Mouse (Mus musculus) intestine, embryonic 16.5 days (tissue): ENCODE measurements at regions not wholly inside any gene's neighbourhood (a gene's known extent, or its start where the extent isn't known, plus 50 kb on each side); places are given as distances from the start of the nearest gene placed in this dataset.

Source experiments
- ATAC-seq: fragments of 200-750 bp; cut with Nextera tagmentation; 2 replicates; pipeline ENCODE4 v1.8.0; 2017; ENCODE audit warnings: moderate TSS enrichment, moderate library complexity
- H3K27ac ChIP-seq: fragments of 300-500 bp; sonication (generic); 2 replicates; pipeline ENCODE4 v1.5.1; 2014; ENCODE audit warnings: mild to moderate bottlenecking, low read length
- H3K27me3 ChIP-seq: fragments of 300-500 bp; sonication (generic); replicated peaks from 2 replicates; pipeline ENCODE4 v1.6.1; 2014; ENCODE audit warnings: low read length, control low read depth, mixed read lengths; ENCODE audit not compliant: control insufficient read depth, insufficient read depth
- H3K36me3 ChIP-seq: fragments of 300-500 bp; sonication (generic); 2 replicates; pipeline ENCODE4 v1.6.1; 2014; ENCODE audit warnings: low read length, control low read depth; ENCODE audit not compliant: control insufficient read depth, insufficient read depth
- H3K4me1 ChIP-seq: fragments of 300-500 bp; sonication (generic); 2 replicates; pipeline ENCODE4 v1.6.1; 2014; ENCODE audit warnings: low read length, control low read depth, mixed read lengths; ENCODE audit not compliant: control insufficient read depth, insufficient read depth
- H3K4me2 ChIP-seq: fragments of 300-500 bp; sonication (generic); 2 replicates; pipeline ENCODE4 v1.6.1; 2014; ENCODE audit warnings: low read depth, low read length, control low read depth
- H3K4me3 ChIP-seq: fragments of 300-500 bp; sonication (generic); 2 replicates; pipeline ENCODE4 v1.5.1; 2014; ENCODE audit warnings: mild to moderate bottlenecking, low read length
- H3K9ac ChIP-seq: fragments of 300-500 bp; sonication (generic); 2 replicates; pipeline ENCODE4 v1.6.1; 2014; ENCODE audit warnings: low read depth, low read length
- H3K9me3 ChIP-seq: fragments of 300-500 bp; sonication (generic); 2 replicates; pipeline ENCODE4 v1.6.1; 2016; ENCODE audit warnings: low read length, control low read depth; ENCODE audit not compliant: control insufficient read depth
- WGBS: fragments of 180-500 bp; shearing (Covaris S2); extraction: QIAGEN DNeasy Blood & Tissue Kit; methylation state at CpG from one replicate; pipeline ENCODE4 v1.1.7; 2014; 5-methylcytosine and 5-hydroxymethylcytosine counted together

DNA sequence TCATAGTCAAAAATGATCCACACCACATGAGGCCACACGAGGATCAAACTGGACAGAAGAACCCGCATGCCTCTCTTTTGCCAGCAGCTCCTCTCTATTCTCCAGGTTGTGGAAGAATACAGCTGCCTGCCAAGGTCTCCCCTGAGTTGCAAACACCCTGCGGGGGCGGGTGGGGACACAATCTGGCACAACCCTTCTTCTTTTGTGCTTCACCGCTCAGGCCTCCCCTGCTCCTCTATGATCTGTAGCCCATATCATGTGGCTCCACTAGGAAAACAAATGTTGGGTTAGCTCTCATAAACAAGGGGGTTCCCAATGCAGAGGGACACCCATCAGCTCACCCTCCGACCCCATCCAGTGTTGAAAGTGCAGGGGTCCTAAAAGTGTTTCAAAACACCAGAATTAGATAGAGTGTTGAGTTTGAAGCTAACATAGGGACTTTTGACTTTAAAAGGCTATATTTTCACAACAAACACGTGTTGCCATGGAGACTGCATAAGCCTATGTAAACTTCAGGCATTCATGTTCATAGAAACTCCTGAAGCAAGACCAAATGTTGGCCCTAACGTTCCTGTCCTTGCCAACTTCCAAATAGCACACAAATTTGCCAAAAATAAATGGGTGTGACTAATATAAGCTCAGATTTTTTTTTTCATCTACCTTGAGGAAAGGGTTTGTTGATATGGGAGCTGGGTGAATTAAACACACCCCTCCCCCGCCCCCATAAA, 147.5 kb upstream of the Spred2 start:
- 66% methylated on average over 9 of the region's 9 CpGs for WGBS
- H3K9ac ChIP-seq = no peak overlapping the region
- H3K27me3 ChIP-seq = no peaks in the 10 kb centered on the region
- no peak overlapping the region for H3K4me3 ChIP-seq
- H3K4me2 ChIP-seq = no peak overlapping the region
- H3K27ac ChIP-seq = no peak overlapping the region
- H3K36me3 ChIP-seq = no peaks in the 10 kb centered on the region
- peaks cover 7% of the 10 kb centered on the region; the same call in 1 of the 2 replicates for H3K4me1 ChIP-seq
- no peaks in the 10 kb centered on the region for H3K9me3 ChIP-seq
- no peak for ATAC-seq

DNA sequence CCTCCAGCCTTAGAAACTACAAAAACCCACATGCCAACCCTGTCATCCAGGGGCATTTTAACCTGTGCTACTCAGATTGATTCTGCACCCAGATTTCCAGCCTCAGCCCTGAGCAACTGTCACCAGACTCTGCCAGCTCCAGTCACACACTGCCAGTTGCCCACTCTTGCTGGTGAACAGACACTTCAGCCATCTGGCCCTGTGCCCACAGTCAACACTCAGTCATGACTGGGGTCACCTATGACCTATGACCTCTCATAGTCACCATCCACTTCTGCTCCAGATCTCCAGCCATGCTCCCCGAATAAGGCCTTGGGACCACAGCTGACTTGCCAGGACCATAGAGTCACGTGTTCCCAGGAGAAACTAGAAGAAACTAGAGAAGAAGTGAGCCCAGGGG, 146.0 kb upstream of the Spred2 start:
- H3K9ac ChIP-seq = no peak overlapping the region
- no peaks in the 10 kb centered on the region for H3K36me3 ChIP-seq
- no peaks in the 10 kb centered on the region for H3K27me3 ChIP-seq
- no peak for ATAC-seq
- H3K27ac ChIP-seq = no peak overlapping the region
- H3K4me2 ChIP-seq = no peak overlapping the region
- 89% methylated on average over 2 of the region's 2 CpGs for WGBS
- no peaks in the 10 kb centered on the region for H3K9me3 ChIP-seq
- H3K4me3 ChIP-seq = no peak overlapping the region
- peaks cover 7% of the 10 kb centered on the region; the same call in 1 of the 2 replicates for H3K4me1 ChIP-seq

DNA sequence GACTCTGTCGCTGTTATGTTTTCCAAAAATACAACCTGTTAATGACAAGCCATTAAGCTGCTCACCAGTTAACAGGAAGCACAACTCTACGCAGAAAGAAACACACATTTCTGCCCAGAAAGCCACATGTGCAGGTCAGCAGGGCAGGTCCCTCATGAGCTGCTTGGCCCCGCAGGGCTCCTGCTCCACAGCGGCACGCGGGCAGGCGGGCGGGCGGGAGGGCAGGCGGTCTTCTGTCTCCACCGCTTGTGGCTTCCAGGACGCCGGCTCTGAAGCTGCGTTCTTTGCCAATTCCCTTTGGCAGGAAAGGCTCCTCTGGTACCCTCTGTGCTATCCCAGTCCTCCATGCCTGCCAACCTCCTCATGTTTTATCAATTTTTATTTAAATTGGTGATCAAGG, 139.1 kb upstream of the Spred2 start:
- no peaks in the 10 kb centered on the region for H3K9me3 ChIP-seq
- no peaks in the 10 kb centered on the region for H3K4me1 ChIP-seq
- ATAC-seq = no peak
- WGBS = 76% methylated on average over 14 of the region's 14 CpGs
- no peaks in the 10 kb centered on the region for H3K36me3 ChIP-seq
- H3K4me2 ChIP-seq = no peak overlapping the region
- H3K9ac ChIP-seq = no peak overlapping the region
- H3K27me3 ChIP-seq = no peaks in the 10 kb centered on the region
- no peak overlapping the region for H3K4me3 ChIP-seq
- no peak overlapping the region for H3K27ac ChIP-seq

DNA sequence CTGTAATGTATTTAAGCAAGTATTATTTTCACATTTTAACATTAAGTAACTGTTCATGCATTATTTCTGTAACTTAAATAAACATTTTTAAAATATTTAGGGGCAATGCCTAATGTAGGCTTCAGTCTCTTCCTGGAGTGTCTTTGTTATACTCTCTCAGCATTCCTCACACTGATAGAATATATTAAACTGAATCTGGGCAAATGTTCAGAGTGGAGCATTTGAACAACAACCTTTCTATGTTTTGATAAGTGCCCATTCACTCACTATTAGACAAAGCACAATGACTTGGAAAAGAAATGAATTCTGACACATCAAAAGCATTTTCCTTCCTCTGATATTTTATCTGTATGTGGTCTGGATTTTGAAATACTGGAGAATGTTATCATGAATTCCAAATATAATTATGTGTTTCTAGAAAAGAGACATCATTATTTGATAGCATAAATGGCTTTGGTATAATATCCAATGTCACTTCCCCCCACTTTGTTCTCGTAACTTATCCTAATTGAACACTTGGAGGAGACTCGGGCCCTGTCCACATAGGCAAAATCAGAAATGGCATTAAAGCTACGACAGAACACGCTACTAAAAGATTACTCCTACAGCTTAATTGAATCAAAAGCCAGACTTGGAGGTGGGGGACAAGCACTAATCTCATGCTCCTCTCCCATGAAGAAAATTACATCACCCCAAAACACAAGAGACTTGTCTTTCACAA, 127.1 kb upstream of the Spred2 start:
- Histone ChIP-seq H3K27me3 (no peaks in the 10 kb centered on the region), H3K4me3 (no peak overlapping the region), H3K9me3 (no peaks in the 10 kb centered on the region), H3K9ac (no peak overlapping the region), H3K36me3 (no peaks in the 10 kb centered on the region), H3K4me1 (no peaks in the 10 kb centered on the region), H3K4me2 (no peak overlapping the region), H3K27ac (no peak overlapping the region)
- WGBS = 79% methylated on average over 4 of the region's 4 CpGs
- ATAC-seq = no peak

DNA sequence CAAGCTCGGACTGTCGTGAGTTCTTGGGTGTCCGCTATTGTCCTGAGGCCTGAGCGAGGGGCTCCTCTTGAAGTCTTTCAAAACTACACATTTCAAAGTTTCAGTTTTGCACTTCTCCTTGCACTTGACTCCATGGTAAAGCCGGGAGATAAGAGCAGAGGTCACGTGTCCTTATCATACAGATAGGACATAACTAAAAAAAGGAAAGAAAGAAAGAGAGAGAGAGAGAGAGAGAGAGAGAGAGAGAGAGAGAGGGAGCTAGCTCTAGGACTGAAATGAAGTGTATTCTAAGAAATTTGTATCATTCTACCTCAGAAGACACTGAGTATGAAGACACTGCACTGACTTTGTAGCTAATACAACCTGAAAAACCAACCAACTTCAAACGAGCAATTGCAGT, 114.8 kb upstream of the Spred2 start:
- Histone ChIP-seq H3K9ac (no peak overlapping the region), H3K9me3 (no peaks in the 10 kb centered on the region), H3K36me3 (no peaks in the 10 kb centered on the region), H3K4me3 (no peak overlapping the region), H3K27me3 (no peaks in the 10 kb centered on the region), H3K27ac (no peak overlapping the region), H3K4me2 (no peak overlapping the region), H3K4me1 (no peaks in the 10 kb centered on the region)
- ATAC-seq = no peak
- 80% methylated on average over 7 of the region's 7 CpGs for WGBS

DNA sequence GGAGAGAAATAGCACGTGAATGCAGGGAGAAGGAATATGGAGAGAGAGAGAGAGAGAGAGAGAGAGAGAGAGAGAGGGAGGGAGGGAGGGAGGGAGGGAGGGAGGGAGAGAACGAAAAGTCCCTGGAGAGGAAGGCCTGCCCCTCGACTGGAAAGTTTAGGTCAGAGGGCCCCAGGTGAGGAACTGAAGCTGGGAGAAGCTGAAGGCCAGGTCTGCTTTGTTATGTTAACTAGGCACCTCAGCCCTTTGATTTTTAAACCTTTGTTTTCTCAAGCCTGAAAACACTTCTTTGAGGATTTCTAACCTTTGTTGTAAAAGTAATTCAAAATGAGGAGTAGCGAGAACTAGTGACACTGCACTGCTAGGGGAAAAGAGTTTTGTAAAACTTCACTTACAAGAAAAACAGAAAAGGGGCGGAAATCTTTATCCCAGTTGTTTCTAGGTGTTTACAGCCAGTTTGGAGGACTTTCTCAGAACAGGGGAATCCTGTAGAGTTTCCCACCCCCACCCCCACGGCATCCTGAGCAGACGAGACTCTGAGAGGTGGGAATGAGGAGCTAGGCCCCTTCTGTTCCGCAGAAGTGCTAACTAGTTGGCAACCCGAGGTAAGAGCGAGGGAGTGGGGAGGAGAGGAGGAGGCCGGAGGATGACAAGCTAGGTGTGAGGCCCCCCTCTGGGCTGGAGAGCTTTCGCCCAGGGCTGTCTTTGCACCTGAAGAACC, 112.7 kb upstream of the Spred2 start:
- WGBS = 35% methylated on average over 12 of the region's 12 CpGs
- H3K4me2 ChIP-seq = no peak overlapping the region
- no peaks in the 10 kb centered on the region for H3K36me3 ChIP-seq
- no peaks in the 10 kb centered on the region for H3K4me1 ChIP-seq
- H3K9me3 ChIP-seq = no peaks in the 10 kb centered on the region
- no peak overlapping the region for H3K9ac ChIP-seq
- H3K27ac ChIP-seq = no peak overlapping the region
- no peaks in the 10 kb centered on the region for H3K27me3 ChIP-seq
- no peak overlapping the region for H3K4me3 ChIP-seq
- ATAC-seq = no peak

DNA sequence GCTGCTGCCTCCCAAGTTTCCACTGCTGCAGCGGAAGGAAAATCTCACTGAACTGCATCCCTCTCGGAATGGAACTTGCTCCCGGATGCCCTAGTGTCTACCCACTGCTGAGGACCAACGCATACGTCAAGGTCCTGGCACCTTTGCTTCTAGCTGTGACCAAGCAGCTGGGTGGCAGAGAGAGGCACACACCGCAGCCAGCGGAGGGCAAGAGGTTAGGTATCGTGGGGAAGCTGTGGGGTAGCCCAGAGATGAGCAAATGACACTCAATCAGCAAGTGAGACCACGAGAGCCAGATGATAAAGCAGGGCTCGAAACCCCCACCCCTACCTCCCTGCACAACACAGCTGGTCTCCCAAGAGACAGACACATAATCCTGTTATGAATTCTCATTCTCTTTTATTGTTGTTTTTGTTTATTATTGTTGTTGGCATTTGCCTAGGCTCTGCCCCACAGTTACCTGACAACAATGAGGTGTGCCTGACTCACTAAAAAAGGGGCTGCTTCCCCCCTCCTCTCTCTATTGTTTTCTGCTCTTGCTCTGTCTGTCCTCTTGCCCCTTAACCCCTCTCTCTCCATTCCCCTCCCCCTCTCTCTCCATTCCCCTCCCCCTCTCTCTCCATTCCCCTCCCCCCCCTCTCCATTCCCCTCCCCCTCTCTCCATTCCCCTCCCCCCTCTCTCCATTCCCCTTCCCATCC, 112.0 kb upstream of the Spred2 start:
- no peak overlapping the region for H3K9ac ChIP-seq
- no peak overlapping the region for H3K4me3 ChIP-seq
- no peak for ATAC-seq
- H3K9me3 ChIP-seq = no peaks in the 10 kb centered on the region
- H3K27me3 ChIP-seq = no peaks in the 10 kb centered on the region
- no peak overlapping the region for H3K27ac ChIP-seq
- no peak overlapping the region for H3K4me2 ChIP-seq
- 32% methylated on average over 10 of the region's 10 CpGs for WGBS
- no peaks in the 10 kb centered on the region for H3K4me1 ChIP-seq
- H3K36me3 ChIP-seq = no peaks in the 10 kb centered on the region

DNA sequence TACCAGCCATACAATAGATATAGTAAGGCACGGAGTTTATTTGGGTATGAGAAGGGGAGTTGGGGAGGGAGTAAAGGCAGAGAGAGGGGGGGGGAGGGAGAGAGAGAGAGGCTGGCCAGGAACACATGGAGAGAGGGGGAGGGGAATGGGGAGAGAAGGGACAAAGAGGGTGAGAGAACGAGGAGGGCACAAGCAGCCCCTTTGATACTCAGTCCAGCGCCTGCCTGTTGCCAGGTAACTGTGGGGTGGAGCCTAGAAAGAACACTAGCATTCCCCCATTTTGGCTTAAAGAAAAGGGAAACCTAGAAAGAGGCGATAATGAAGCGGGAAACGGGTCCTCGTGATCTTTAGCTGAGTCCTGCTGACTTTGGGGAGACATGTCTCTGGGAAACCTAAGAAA, 110.6 kb upstream of the Spred2 start:
- Histone ChIP-seq H3K4me2 (no peak overlapping the region), H3K4me3 (no peak overlapping the region), H3K36me3 (no peaks in the 10 kb centered on the region), H3K27me3 (no peaks in the 10 kb centered on the region), H3K4me1 (no peaks in the 10 kb centered on the region), H3K27ac (no peak overlapping the region), H3K9ac (no peak overlapping the region), H3K9me3 (no peaks in the 10 kb centered on the region)
- ATAC-seq = no peak
- 72% methylated on average over 7 of the region's 7 CpGs for WGBS

DNA sequence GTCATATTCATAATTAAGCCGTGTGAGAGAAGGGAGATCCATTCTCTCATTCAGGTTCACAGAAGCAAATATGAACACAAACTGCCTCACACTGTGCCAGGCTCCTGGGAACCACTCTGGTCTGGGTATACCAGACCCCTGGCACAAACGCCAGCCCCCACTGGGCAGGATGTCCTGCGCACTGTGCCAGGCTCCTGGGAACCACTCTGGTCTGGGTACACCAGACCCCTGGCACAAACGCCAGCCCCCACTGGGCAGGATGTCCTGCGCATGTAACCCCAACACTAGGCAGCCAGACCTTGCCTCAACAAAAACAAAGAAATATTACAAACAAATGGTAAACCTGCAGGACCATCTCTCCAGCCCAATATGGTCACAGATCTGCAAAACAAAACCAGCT, 101.2 kb upstream of the Spred2 start:
- no peaks in the 10 kb centered on the region for H3K27me3 ChIP-seq
- H3K9me3 ChIP-seq = no peaks in the 10 kb centered on the region
- no peak overlapping the region for H3K9ac ChIP-seq
- no peaks in the 10 kb centered on the region for H3K4me1 ChIP-seq
- whole genome bisulfite sequencing = 77% methylated on average over 5 of the region's 5 CpGs
- no peak overlapping the region for H3K4me3 ChIP-seq
- H3K4me2 ChIP-seq = no peak overlapping the region
- H3K27ac ChIP-seq = no peak overlapping the region
- H3K36me3 ChIP-seq = no peaks in the 10 kb centered on the region
- ATAC-seq = peak; percentile 31; the same call in 1 of the 2 replicates
